Mouse (Mus musculus) frontal cortex, adult (tissue): ENCODE data around the gene Wdr75.

Experiments
- ATAC-seq: cut with Nextera tagmentation; 2 replicates; pipeline ENCODE4 v1.9.2; 2017; ENCODE audit warnings: mild to moderate bottlenecking, moderate library complexity, mixed read lengths; ENCODE audit not compliant: low TSS enrichment

The Wdr75 gene

GRCm38 (mm10) chr1:45837736-45838135, 42.8 kb downstream of the Wdr75 start:
- peak; percentile 82 for ATAC-seq

GRCm38 (mm10) chr1:45838271-45838670, 43.3 kb downstream of the Wdr75 start:
- ATAC-seq: no peak

GRCm38 (mm10) chr1:45845466-45845865, 50.5 kb downstream of the Wdr75 start:
- peak; percentile 93 for ATAC-seq

DNA sequence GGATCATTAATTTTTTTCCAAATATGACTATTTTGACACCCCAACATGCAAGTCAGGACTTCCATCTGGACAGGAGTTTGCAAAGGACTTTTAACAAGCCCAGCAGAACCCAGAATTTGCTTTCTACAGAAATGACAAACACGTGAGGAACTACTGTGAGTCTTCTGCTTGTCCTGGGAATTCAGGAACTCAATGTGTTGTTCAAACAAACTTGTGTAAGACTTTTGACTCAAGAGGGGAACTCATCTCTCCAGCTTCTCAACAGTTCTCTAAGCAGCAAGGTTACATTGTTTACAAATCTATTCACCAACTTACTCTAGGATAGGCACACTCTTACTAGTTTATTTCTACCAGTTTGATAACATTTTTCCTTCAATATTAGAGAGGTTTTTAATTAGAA, 63.1 kb downstream of the Wdr75 start:
- no peak for ATAC-seq

DNA sequence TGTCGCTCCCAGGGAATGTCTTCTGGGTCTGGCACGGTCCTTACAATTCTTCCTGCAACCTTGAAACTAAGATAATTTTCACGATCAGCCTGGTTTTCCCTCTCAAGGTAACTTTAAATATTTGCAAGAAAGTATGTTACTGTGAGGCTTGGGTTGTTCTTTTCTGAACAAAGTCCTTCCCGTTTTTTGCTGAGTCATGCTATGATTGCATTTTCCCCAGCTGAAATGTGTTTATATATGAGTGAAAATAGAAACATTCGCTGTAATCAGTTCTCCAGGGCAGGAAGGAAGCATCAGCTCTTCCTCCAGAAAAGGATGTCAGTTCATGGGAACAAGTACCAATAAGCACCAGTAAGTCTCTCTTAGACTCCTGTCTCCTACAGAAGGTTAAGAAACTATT, 65.4 kb downstream of the Wdr75 start:
- ATAC-seq: peak; percentile 44; the same call in 1 of the 2 replicates

DNA sequence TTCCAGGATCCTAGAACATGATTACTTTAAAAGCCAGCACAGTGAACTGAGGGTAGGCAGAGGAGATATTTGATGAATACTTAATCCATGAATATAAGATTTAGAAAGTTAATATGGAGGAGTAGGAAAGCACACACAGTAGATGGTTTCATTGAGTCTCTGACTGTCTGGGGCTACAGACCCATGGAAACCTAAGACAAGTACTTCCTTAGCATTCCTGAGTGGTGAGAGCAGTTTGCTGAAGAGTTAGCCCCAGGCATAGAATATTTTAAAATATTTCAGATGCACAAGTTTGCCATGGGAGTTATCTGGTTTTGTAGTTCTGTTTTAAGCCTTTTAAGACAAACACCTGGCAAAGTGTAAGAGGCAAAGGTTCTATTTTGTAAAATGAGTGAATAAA, 66.2 kb downstream of the Wdr75 start:
- ATAC-seq: no peak

DNA sequence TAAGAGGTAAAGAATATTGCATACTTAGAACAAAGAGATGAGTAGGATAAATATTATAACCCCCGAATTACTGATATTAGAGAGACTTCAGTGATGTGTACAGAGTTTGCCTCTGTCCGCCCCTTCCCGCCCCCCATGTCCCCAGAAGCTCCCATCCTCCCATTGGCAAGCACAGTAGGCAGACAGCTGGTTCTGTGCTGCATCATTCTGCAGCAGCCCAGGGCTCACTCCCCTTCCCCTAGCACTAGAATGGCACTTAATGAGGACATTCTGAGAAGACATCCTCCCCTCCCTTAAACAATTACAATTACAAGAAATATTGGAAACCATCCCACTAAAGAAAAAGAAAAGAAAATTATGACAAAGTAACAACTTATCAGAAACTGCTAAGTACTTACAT, 68.7 kb downstream of the Wdr75 start:
- ATAC-seq: no peak

DNA sequence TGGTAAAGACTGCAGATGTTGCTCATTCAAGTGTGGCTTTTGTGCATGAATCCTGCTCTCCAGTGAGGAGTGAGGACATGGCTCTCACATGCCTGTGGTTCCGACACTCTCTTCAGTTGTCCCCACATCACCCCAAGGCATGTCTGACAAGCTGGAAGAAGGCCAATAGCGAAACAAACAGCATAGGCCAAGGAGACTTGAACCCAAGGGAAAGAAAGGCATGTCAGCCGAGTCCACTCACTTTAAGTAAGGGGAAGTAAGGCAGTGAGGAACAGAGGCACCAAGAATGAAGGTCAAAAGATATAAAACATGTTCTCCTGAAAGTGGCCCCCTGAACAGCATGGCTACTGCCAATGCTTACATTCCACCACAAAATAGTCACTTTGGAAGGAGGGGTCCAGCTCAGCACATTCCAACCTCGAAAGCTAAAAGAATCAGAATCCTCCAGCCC, 69.6 kb downstream of the Wdr75 start:
- no peak for ATAC-seq

DNA sequence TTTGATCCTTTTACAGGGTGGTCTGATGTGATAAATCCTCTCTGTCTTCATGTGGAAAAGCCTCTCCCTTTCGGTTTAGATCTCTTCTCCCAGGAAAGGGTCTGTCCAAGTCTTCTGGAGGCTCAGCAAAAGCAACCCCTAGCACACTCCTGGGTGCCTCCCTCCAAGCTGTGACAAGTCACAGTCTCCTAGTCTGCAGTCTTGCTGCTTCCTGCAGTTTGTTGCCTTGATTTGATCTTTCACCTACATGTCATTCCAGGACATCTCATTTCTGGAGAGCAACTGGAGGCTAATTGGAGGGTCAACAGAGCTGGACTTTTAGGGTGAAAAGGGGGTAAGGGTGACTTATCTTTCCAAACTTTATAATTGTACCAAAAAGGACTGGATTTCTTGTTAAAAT, 70.3 kb downstream of the Wdr75 start:
- ATAC-seq: no peak

DNA sequence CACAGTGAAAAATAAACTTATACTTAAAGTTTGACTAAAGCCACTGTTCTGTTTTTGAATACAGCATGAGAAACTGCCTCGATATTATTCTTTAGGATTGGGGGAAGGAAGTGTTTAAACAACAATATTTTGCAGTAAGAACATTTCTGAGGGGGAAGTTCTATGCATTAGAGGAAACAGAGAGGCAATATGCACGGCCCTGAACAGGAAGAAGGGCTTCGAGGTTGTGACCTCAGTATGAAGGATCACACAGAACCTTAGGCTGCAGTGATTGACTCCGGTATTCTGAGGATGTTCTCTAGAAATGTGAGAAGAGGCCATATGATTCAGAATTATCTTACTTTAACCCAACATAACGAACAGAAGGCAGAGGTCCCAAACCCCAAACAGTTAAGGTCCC, 70.8 kb downstream of the Wdr75 start:
- ATAC-seq: no peak

- ATAC-seq: no peak
These were observed 71.5 kb downstream of the Wdr75 start for GRCm38 (mm10) chr1:45866288-45867018.

- no peak for ATAC-seq
These were observed 73.1 kb downstream of the Wdr75 start for GRCm38 (mm10) chr1:45868050-45868449.

DNA sequence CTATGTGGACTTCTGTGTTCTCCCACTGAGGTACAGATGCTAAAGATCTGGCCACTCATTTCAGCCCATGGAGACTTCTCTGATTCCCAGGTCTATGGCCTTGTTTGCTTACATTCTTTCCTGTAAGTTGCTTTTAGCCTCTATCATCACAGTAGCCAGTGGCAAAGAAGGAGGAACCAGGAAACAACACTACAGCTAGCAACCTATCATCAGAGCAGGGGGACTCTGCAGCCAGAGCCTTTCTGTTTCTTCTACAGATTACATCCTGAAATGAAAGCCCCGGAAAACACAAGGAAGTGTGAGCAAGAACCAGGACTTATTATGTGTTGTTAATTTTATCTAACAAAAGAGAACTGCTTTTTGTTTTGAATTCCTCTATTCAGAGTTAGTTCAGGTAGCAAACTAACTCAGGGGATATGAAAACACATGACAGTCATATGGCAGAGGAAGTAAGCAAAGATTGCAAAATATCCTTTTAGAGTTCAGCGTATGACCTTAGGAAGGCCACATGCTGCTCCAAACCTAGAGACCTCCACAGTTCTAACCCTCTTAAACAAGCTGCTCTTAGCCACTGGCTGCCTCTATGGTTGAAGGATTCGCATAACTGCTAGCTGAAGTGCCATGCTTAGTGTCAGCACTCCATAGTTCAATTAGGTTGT, 73.6 kb downstream of the Wdr75 start:
- ATAC-seq: no peak
